Mouse (Mus musculus): ENCODE data around the gene Extl1. TPM values are rescaled to one million over a fixed set of nuclear protein-coding genes. Genes with fewer than 3 reads are reported as not detected.

Extl1 gene
- polyA plus RNA-seq, 1 experiment = 13.0 TPM

GRCm38 (mm10) chr4:134316390-134316789 is 67.3 kb downstream of the Extl1 start:
- 59% methylated on average over 16 of the region's 16 CpGs for WGBS
- TF ChIP-seq CTCF (IDR thresholded peaks at IDR 0.05; ENCODE audit: borderline replicate concordance, insufficient read depth, low read depth, low read length) (no peak), POLR2A (IDR thresholded peaks at IDR 0.05; ENCODE audit: borderline replicate concordance, insufficient read depth, low read length) (no peak)
- H3K4me1 ChIP-seq (ENCODE audit: control insufficient read depth, insufficient read depth, low read length) = no peaks in the 10 kb centered on the region
- no peak overlapping the region for H3K4me3 ChIP-seq (replicated peaks; ENCODE audit: insufficient read depth, low read depth, low read length)
- H3K27ac ChIP-seq (ENCODE audit: insufficient read depth, low read length) = no peak overlapping the region
- no peak for DNase-seq
- no peaks in the 10 kb centered on the region; the same call in 1 of the 2 replicates for H3K27me3 ChIP-seq (ENCODE audit: control insufficient read depth, insufficient read depth, low read length)

DNA sequence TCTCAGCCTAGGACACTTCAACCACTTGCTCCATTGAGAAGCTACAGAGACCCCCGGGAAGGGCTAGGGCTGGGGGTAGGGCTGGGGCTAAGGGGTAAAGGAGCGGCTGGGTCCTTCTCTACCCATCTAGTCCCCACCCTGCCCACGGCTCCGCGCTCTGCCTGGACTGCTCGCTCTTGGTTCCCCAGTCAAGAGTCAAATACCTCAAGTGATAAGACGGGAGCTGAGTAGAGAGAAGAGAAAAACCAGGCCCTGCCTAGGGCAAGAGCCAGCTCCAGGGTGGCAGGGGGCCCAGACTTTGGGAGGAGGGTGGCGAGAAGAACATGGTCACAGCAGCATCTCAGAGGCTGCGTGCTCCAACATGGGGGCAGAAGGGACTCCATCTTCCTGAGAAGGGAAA is 68.2 kb downstream of the Extl1 start:
- no peak for TF ChIP-seq CTCF (IDR thresholded peaks at IDR 0.05; ENCODE audit: borderline replicate concordance, insufficient read depth, low read depth, low read length)
- Histone ChIP-seq H3K27ac (ENCODE audit: insufficient read depth, low read length) (no peak overlapping the region), H3K4me1 (ENCODE audit: control insufficient read depth, insufficient read depth, low read length) (no peaks in the 10 kb centered on the region), H3K27me3 (ENCODE audit: control insufficient read depth, insufficient read depth, low read length) (no peaks in the 10 kb centered on the region), H3K4me3 (replicated peaks; ENCODE audit: insufficient read depth, low read depth, low read length) (no peak overlapping the region)
- 56% methylated on average over 9 of the region's 9 CpGs for WGBS
- no peak for DNase-seq

DNA sequence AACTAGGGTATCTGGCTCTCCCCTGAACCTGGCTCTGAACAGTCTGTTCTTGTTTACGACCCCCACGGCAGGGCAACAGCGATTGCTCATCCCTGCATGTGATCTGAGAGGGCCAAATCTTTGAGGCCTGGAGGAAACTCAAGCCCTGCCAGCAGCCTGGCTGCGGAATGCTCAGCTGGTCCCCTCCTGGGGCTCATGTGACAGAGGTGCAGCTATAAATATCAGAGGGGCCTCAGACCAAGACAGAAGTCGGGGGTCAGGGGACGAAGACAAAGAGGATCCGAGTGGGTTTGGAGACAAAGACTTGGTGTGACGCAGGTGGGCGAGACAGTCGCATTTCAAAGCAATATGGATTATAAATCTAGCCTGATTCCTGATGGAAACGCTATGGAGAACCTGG is 68.8 kb downstream of the Extl1 start, which contains the start of gene Trim63:
Trim63 (plus strand) TSS at position 245 of the 400 bp plus-strand sequence.
- no peak within 1 kb of the TSS for H3K27ac ChIP-seq (ENCODE audit: insufficient read depth, low read length)
- DNase-seq = no peak
- H3K27me3 ChIP-seq (ENCODE audit: control insufficient read depth, insufficient read depth, low read length) = no peaks in the 10 kb centered on the region
- no peak for TF ChIP-seq POLR2A (IDR thresholded peaks at IDR 0.05; ENCODE audit: borderline replicate concordance, insufficient read depth, low read length)
- TF ChIP-seq CTCF (IDR thresholded peaks at IDR 0.05; ENCODE audit: borderline replicate concordance, insufficient read depth, low read depth, low read length) = no peak
- no peak within 1 kb of the TSS for H3K4me3 ChIP-seq (replicated peaks; ENCODE audit: insufficient read depth, low read depth, low read length)
- WGBS = 12% methylated on average over 11 of the region's 11 CpGs
- no peaks in the 10 kb centered on the region for H3K4me1 ChIP-seq (ENCODE audit: control insufficient read depth, insufficient read depth, low read length)

DNA sequence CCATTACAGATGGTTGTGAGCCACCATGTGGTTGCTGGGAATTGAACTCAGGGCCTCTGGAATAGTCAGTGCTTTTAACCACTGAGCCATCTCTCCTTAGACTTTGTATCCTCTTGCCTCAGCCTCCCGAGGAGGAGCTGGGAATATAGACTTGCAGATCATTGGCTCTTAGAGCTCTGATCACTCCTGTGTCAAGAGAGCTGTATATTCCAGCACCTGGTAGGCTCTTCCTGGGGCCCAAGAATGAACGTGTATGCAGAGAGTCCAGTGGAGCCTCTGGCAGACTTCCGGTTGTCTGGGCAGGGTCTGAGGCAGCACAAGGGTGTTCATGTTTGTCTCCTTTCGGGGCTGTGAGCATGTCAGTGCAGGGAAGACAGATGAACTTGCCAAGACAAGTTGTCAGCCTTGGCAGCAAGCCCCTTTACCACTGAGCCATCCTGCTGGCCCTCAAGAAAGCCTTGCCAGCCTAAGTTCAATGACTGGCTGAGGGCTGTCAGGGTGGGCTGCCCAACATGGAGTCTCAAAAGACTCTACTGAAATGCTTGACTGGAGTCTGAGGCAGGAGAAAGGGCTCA is 69.5 kb downstream of the Extl1 start:
- Histone ChIP-seq H3K27me3 (ENCODE audit: control insufficient read depth, insufficient read depth, low read length) (no peaks in the 10 kb centered on the region), H3K27ac (ENCODE audit: insufficient read depth, low read length) (no peak overlapping the region), H3K4me3 (replicated peaks; ENCODE audit: insufficient read depth, low read depth, low read length) (no peak overlapping the region), H3K4me1 (ENCODE audit: control insufficient read depth, insufficient read depth, low read length) (no peaks in the 10 kb centered on the region)
- WGBS = 21% methylated on average over 4 of the region's 4 CpGs
- TF ChIP-seq POLR2A (IDR thresholded peaks at IDR 0.05; ENCODE audit: borderline replicate concordance, insufficient read depth, low read length) (no peak), CTCF (IDR thresholded peaks at IDR 0.05; ENCODE audit: borderline replicate concordance, insufficient read depth, low read depth, low read length) (no peak)
- no peak for DNase-seq

GRCm38 (mm10) chr4:134312901-134313300 is 70.7 kb downstream of the Extl1 start:
- Histone ChIP-seq H3K27me3 (ENCODE audit: control insufficient read depth, insufficient read depth, low read length) (no peaks in the 10 kb centered on the region), H3K4me1 (ENCODE audit: control insufficient read depth, insufficient read depth, low read length) (no peaks in the 10 kb centered on the region), H3K4me3 (replicated peaks; ENCODE audit: insufficient read depth, low read depth, low read length) (no peak overlapping the region), H3K27ac (ENCODE audit: insufficient read depth, low read length) (no peak overlapping the region)
- no peak for TF ChIP-seq CTCF (IDR thresholded peaks at IDR 0.05; ENCODE audit: borderline replicate concordance, insufficient read depth, low read depth, low read length)
- no peak for TF ChIP-seq POLR2A (IDR thresholded peaks at IDR 0.05; ENCODE audit: borderline replicate concordance, insufficient read depth, low read length)
- DNase-seq = no peak
- WGBS = 96% methylated on average over 6 of the region's 6 CpGs

DNA sequence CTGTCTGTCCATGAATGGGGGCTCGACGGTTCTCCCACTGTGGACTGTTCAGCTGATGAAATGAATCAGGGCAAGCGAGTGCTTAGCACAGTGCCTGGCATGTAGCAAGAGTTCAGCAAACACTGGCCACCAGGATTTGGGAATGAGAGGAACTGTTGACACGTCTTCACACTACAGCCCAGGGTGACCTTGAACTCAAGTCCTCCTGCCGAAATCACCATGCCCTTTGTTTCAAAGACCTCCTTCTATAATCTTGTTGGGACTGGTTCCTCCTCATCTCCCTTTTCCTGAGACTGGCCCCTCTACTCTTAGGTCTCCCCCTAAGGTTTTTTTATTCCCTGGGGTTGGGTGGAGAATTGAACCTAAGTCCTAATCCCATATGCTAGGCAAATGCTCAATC is 71.3 kb downstream of the Extl1 start:
- no peak for DNase-seq
- H3K27ac ChIP-seq (ENCODE audit: insufficient read depth, low read length) = no peak overlapping the region

GRCm38 (mm10) chr4:134311784-134312183 is 71.9 kb downstream of the Extl1 start:
- Histone ChIP-seq H3K27me3 (ENCODE audit: control insufficient read depth, insufficient read depth, low read length) (no peaks in the 10 kb centered on the region), H3K4me3 (replicated peaks; ENCODE audit: insufficient read depth, low read depth, low read length) (no peak overlapping the region), H3K27ac (ENCODE audit: insufficient read depth, low read length) (no peak overlapping the region), H3K4me1 (ENCODE audit: control insufficient read depth, insufficient read depth, low read length) (no peaks in the 10 kb centered on the region)
- TF ChIP-seq POLR2A (IDR thresholded peaks at IDR 0.05; ENCODE audit: borderline replicate concordance, insufficient read depth, low read length) (no peak), CTCF (IDR thresholded peaks at IDR 0.05; ENCODE audit: borderline replicate concordance, insufficient read depth, low read depth, low read length) (no peak)
- WGBS = 81% methylated on average over 9 of the region's 9 CpGs
- DNase-seq = no peak

More for the DNA sequence above, 71.3 kb downstream of the Extl1 start:
- Histone ChIP-seq H3K4me3 (replicated peaks; ENCODE audit: insufficient read depth, low read depth, low read length) (no peak overlapping the region), H3K27me3 (ENCODE audit: control insufficient read depth, insufficient read depth, low read length) (no peaks in the 10 kb centered on the region), H3K4me1 (ENCODE audit: control insufficient read depth, insufficient read depth, low read length) (no peaks in the 10 kb centered on the region)
- 94% methylated on average over 5 of the region's 5 CpGs for WGBS
- TF ChIP-seq POLR2A (IDR thresholded peaks at IDR 0.05; ENCODE audit: borderline replicate concordance, insufficient read depth, low read length) = no peak
- TF ChIP-seq CTCF (IDR thresholded peaks at IDR 0.05; ENCODE audit: borderline replicate concordance, insufficient read depth, low read depth, low read length) = no peak

GRCm38 (mm10) chr4:134310656-134311055 is 73.0 kb downstream of the Extl1 start:
- Histone ChIP-seq H3K27me3 (ENCODE audit: control insufficient read depth, insufficient read depth, low read length) (no peaks in the 10 kb centered on the region), H3K27ac (ENCODE audit: insufficient read depth, low read length) (no peak overlapping the region), H3K4me1 (ENCODE audit: control insufficient read depth, insufficient read depth, low read length) (no peaks in the 10 kb centered on the region), H3K4me3 (replicated peaks; ENCODE audit: insufficient read depth, low read depth, low read length) (no peak overlapping the region)
- 80% methylated on average over 9 of the region's 9 CpGs for WGBS
- no peak for DNase-seq
- no peak for TF ChIP-seq POLR2A (IDR thresholded peaks at IDR 0.05; ENCODE audit: borderline replicate concordance, insufficient read depth, low read length)
- TF ChIP-seq CTCF (IDR thresholded peaks at IDR 0.05; ENCODE audit: borderline replicate concordance, insufficient read depth, low read depth, low read length) = no peak
